Mouse (Mus musculus): ENCODE measurements around the gene 1700025F22Rik.
"Not testable (repeated sequence)": the region's sequence is repeated elsewhere in the genome, so short reads cannot be mapped to it uniquely, and the experiment has no call there.

The 1700025F22Rik gene

GRCm38 (mm10) chr19:11129702-11130101 is 35.4 kb downstream of the 1700025F22Rik start:
- TF ChIP-seq NANOG (IDR thresholded peaks at IDR 0.05; ENCODE audit: borderline replicate concordance, low read length): no peak
- no peak for TF ChIP-seq CTCF (conservative IDR thresholded peaks at IDR 0.05; ENCODE audit: low read length)
- TF ChIP-seq POU5F1 (IDR thresholded peaks at IDR 0.05; ENCODE audit: borderline replicate concordance, low read length): no peak
- no peak overlapping the region for H3K4me3 ChIP-seq (replicated peaks; ENCODE audit: low read length)
- H3K9me3 ChIP-seq (ENCODE audit: low read length): no peaks in the 10 kb centered on the region
- no peaks in the 10 kb centered on the region for H3K36me3 ChIP-seq (ENCODE audit: insufficient read depth, low read length)
- H3K27me3 ChIP-seq (ENCODE audit: insufficient read depth, low read length): 0 out of 2 replicates have a peak, but pooled peaks cover 3% of the 10 kb centered on the region
- H3K4me1 ChIP-seq (replicated peaks; ENCODE audit: low read depth, low read length): no peaks in the 10 kb centered on the region

- H3K4me1 ChIP-seq (replicated peaks; ENCODE audit: low read depth, low read length); H3K9me3 ChIP-seq (ENCODE audit: low read length); H3K36me3 ChIP-seq (ENCODE audit: insufficient read depth, low read length): not testable (repeated sequence)
- Histone ChIP-seq H3K27me3 (ENCODE audit: insufficient read depth, low read length) (peaks cover 27% of the 10 kb centered on the region), H3K4me3 (replicated peaks; ENCODE audit: low read length) (peak overlapping the region; percentile 71)
Measured at GRCm38 (mm10) chr19:11121016-11121420, 44.1 kb downstream of the 1700025F22Rik start.

- Histone ChIP-seq H3K4me1 (replicated peaks; ENCODE audit: low read depth, low read length) (no peaks in the 10 kb centered on the region), H3K27me3 (ENCODE audit: insufficient read depth, low read length) (peaks cover 22% of the 10 kb centered on the region), H3K9me3 (ENCODE audit: low read length) (0 out of 2 replicates have a peak, but pooled peaks cover 5% of the 10 kb centered on the region), H3K4me3 (replicated peaks; ENCODE audit: low read length) (no peak overlapping the region), H3K36me3 (ENCODE audit: insufficient read depth, low read length) (no peaks in the 10 kb centered on the region)
- TF ChIP-seq CTCF (conservative IDR thresholded peaks at IDR 0.05; ENCODE audit: low read length): no peak
- TF ChIP-seq POU5F1 (IDR thresholded peaks at IDR 0.05; ENCODE audit: borderline replicate concordance, low read length): no peak
- TF ChIP-seq NANOG (IDR thresholded peaks at IDR 0.05; ENCODE audit: borderline replicate concordance, low read length): no peak
Measured at GRCm38 (mm10) chr19:11119338-11119737, 45.8 kb downstream of the 1700025F22Rik start.

- H3K4me3 ChIP-seq (replicated peaks; ENCODE audit: low read length): no peak overlapping the region
- H3K27me3 ChIP-seq (ENCODE audit: insufficient read depth, low read length): no peaks in the 10 kb centered on the region
- H3K4me1 ChIP-seq (replicated peaks; ENCODE audit: low read depth, low read length): no peaks in the 10 kb centered on the region
- H3K36me3 ChIP-seq (ENCODE audit: insufficient read depth, low read length): no peaks in the 10 kb centered on the region
- H3K9me3 ChIP-seq (ENCODE audit: low read length): no peaks in the 10 kb centered on the region
- TF ChIP-seq NANOG (IDR thresholded peaks at IDR 0.05; ENCODE audit: borderline replicate concordance, low read length): no peak
Measured at GRCm38 (mm10) chr19:11107746-11108145, 57.4 kb downstream of the 1700025F22Rik start.

- Histone ChIP-seq H3K36me3 (ENCODE audit: insufficient read depth, low read length) (no peaks in the 10 kb centered on the region), H3K4me3 (replicated peaks; ENCODE audit: low read length) (no peak overlapping the region), H3K4me1 (replicated peaks; ENCODE audit: low read depth, low read length) (no peaks in the 10 kb centered on the region), H3K27me3 (ENCODE audit: insufficient read depth, low read length) (no peaks in the 10 kb centered on the region), H3K9me3 (ENCODE audit: low read length) (no peaks in the 10 kb centered on the region)
- TF ChIP-seq CTCF (conservative IDR thresholded peaks at IDR 0.05; ENCODE audit: low read length) (no peak), POU5F1 (IDR thresholded peaks at IDR 0.05; ENCODE audit: borderline replicate concordance, low read length) (no peak), NANOG (IDR thresholded peaks at IDR 0.05; ENCODE audit: borderline replicate concordance, low read length) (no peak)
Measured at GRCm38 (mm10) chr19:11101880-11102279, 63.2 kb downstream of the 1700025F22Rik start.

- Histone ChIP-seq H3K9me3 (ENCODE audit: low read length) (no peaks in the 10 kb centered on the region), H3K4me3 (replicated peaks; ENCODE audit: low read length) (no peak overlapping the region), H3K36me3 (ENCODE audit: insufficient read depth, low read length) (no peaks in the 10 kb centered on the region), H3K27me3 (ENCODE audit: insufficient read depth, low read length) (peaks cover 3% of the 10 kb centered on the region; the same call in 1 of the 2 replicates), H3K4me1 (replicated peaks; ENCODE audit: low read depth, low read length) (no peaks in the 10 kb centered on the region)
- TF ChIP-seq NANOG (IDR thresholded peaks at IDR 0.05; ENCODE audit: borderline replicate concordance, low read length) (no peak), CTCF (conservative IDR thresholded peaks at IDR 0.05; ENCODE audit: low read length) (no peak), POU5F1 (IDR thresholded peaks at IDR 0.05; ENCODE audit: borderline replicate concordance, low read length) (no peak)
Measured at GRCm38 (mm10) chr19:11098401-11098800, 66.7 kb downstream of the 1700025F22Rik start.

- H3K4me3 ChIP-seq (replicated peaks; ENCODE audit: low read length): peak overlapping the region; percentile 49
- H3K27me3 ChIP-seq (ENCODE audit: insufficient read depth, low read length): peaks cover 17% of the 10 kb centered on the region
- not testable (repeated sequence) for H3K9me3 ChIP-seq (ENCODE audit: low read length); H3K36me3 ChIP-seq (ENCODE audit: insufficient read depth, low read length); H3K4me1 ChIP-seq (replicated peaks; ENCODE audit: low read depth, low read length)
Measured at GRCm38 (mm10) chr19:11092131-11092530, 73.0 kb downstream of the 1700025F22Rik start.

All from E14TG2a.4 (cell line).